Mouse (Mus musculus): ENCODE data around the gene Ifit1bl1.
"Not testable (repeated sequence)": the region's sequence is repeated elsewhere in the genome, so short reads cannot be mapped to it uniquely, and the experiment has no call there.

DNA sequence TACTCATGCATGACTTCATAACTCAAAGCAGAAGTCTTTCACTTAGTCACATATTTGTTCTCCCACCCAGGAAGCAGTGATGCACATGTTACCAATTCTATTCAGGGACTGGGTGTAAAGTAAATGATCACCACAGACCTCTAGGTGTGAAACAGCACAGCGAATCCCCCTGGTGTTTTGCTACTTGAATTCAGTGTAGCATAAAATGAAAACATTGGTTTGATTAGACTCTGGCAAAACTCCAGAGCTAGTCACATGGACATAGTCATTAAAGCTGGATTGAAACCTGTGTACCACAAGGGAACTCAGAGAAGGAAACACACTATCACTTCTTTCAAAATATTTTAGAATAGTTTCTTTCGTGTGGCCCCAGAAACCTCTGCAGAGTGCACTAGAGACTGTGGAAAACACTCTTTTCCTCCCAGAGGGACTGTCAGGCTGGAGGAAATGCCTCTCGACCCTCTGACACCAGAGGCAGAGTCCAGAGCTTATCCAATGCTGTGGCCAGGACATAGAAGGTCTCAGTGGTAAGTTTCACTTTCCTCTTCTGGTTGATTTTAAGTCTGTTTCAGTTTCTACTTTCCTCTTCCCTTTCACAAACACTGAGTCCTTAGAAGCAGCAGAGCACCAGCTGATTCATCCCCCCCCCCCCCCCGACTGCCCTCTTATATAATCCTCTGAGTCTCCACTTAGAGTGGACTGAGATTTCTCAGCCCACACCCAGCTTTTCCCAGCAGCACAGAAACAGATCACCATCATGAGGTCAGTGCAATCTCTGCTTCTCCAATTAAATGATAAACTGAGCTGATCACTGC, 5.7 kb upstream of the Ifit1bl1 start, which contains the start of gene Ifit3b:
- not testable (repeated sequence) for TF ChIP-seq CTCF, EP300 (IDR thresholded peaks at IDR 0.05; ENCODE audit: low read depth)
